Mouse (Mus musculus) hindbrain, embryonic 10.5 days (tissue): ENCODE measurements around the gene Frmd5. TPM values are rescaled to one million over a fixed set of nuclear protein-coding genes. Genes with fewer than 3 reads are reported as not detected.
"Not testable (repeated sequence)": the region's sequence is repeated elsewhere in the genome, so short reads cannot be mapped to it uniquely, and the experiment has no call there.

Experiments
- DNase-seq: peaks from one replicate; pipeline ENCODE4 v3.0.0-alpha.2; 2017; ENCODE audit warnings: low spot score
- H3K27ac ChIP-seq: fragments of 300-500 bp; sonication (generic); 2 replicates; pipeline ENCODE4 v1.5.1; 2016; ENCODE audit warnings: mild to moderate bottlenecking, moderate library complexity
- H3K27me3 ChIP-seq: fragments of 300-500 bp; sonication (generic); 2 replicates; pipeline ENCODE4 v1.6.1; 2016; ENCODE audit warnings: mild to moderate bottlenecking; ENCODE audit not compliant: poor library complexity, insufficient read depth, severe bottlenecking
- H3K36me3 ChIP-seq: fragments of 300-500 bp; sonication (generic); 2 replicates; pipeline ENCODE4 v1.6.1; 2016; ENCODE audit warnings: mild to moderate bottlenecking, moderate library complexity
- H3K4me1 ChIP-seq: fragments of 300-500 bp; sonication (generic); replicated peaks from 2 replicates; pipeline ENCODE4 v1.6.1; 2016; ENCODE audit warnings: mild to moderate bottlenecking
- H3K4me3 ChIP-seq: fragments of 300-500 bp; sonication (generic); 2 replicates; pipeline ENCODE4 v1.5.1; 2016; ENCODE audit warnings: mild to moderate bottlenecking, moderate library complexity
- H3K9me3 ChIP-seq: fragments of 300-500 bp; sonication (generic); 2 replicates; pipeline ENCODE4 v1.6.1; 2016; ENCODE audit warnings: mild to moderate bottlenecking, moderate library complexity
- WGBS: fragments of 180-500 bp; shearing (Covaris S2); methylation state at CpG from one replicate; pipeline ENCODE4 v1.1.7; 2016; 5-methylcytosine and 5-hydroxymethylcytosine counted together
- polyA plus RNA-seq: library from polyadenylated mRNA; unstranded; fragments of >200 nt; fragmentation: Nextera tagmentation; extraction: Ambion mirVana; gene quantifications from 2 replicates; pipeline ENCODE4 v1.2.1, GENCODE M21; 2016

The Frmd5 gene
- polyA plus RNA-seq, 1 experiment from 2014 or later, result 15.3 TPM

DNA sequence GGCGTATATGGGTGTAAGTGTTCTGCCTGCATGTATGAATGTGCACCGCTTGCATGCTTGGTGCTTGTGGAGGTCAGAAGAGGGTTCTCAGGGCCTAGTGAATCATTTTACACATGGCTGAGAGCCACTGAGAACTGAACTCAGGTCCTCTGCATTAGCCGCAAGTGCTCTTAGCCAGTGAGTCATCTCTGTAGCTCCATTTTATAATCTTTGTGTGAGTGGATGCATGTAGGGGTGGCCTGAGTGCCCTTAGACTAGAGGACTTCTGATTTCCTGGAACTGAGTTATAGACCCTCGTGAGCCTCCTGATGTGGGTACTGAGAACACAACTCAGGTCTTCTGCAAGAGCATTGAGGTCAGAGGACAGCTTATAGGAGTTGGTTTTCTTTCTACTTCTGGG, 292.7 kb downstream of the Frmd5 start:
- Histone ChIP-seq H3K27ac (no peak overlapping the region), H3K9me3 (no peaks in the 10 kb centered on the region), H3K4me1 (peaks cover 6% of the 10 kb centered on the region), H3K4me3 (no peak overlapping the region), H3K27me3 (no peaks in the 10 kb centered on the region), H3K36me3 (peaks cover 90% of the 10 kb centered on the region)
- no peak for DNase-seq
- 93% methylated on average over 4 of the region's 4 CpGs for WGBS

DNA sequence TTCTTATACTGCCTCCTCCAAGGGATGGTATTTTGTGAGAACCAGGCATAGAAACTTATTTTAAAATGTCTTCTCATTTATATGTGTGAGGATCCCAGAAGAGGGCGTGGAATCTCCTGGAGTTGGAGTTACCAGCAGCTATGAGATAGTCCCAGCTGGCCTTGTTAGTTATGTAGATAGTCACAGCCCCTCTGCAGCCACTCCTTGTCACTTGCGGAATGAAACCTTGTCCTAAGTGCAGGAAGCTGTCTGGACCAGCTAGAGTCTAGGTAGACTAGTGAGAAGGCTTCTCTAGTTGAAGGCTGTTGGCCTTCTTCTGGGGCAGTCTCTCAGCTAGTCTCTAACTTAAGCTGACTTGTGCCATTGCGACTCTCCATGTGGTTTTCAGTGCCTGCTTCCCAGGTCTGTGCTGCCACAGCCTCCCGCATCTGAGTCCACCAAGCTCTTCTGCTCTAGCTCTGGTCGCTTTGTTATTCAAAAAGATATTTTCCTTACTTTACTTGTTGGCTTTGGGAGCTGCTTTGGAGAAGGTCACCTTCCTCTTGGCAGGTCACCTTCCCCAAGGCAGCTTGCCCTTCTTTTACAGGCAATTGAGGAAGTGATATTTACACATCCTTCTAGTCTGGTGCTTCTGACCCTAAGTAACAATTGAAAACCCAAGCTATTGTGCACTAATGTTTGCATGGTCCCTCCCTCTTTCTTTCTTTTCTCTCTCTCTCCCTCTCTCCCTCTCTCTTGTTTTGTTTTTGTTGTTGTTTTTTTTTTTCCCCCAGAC, 293.7 kb downstream of the Frmd5 start:
- H3K36me3 ChIP-seq, result peaks cover 89% of the 10 kb centered on the region
- H3K27me3 ChIP-seq, DNase-seq, H3K4me3 ChIP-seq, H3K9me3 ChIP-seq, H3K27ac ChIP-seq: not testable (repeated sequence)
- H3K4me1 ChIP-seq, result peaks cover 11% of the 10 kb centered on the region
- 92% methylated on average over 5 of the region's 5 CpGs for WGBS

GRCm38 (mm10) chr2:121511401-121511800, 295.5 kb downstream of the Frmd5 start:
- H3K4me3 ChIP-seq, result no peak overlapping the region
- peaks cover 72% of the 10 kb centered on the region for H3K36me3 ChIP-seq
- no peak overlapping the region for H3K27ac ChIP-seq
- peaks cover 20% of the 10 kb centered on the region for H3K4me1 ChIP-seq
- no peaks in the 10 kb centered on the region for H3K27me3 ChIP-seq
- no peaks in the 10 kb centered on the region for H3K9me3 ChIP-seq
- DNase-seq, result no peak
- WGBS, result 94% methylated on average over 8 of the region's 8 CpGs

DNA sequence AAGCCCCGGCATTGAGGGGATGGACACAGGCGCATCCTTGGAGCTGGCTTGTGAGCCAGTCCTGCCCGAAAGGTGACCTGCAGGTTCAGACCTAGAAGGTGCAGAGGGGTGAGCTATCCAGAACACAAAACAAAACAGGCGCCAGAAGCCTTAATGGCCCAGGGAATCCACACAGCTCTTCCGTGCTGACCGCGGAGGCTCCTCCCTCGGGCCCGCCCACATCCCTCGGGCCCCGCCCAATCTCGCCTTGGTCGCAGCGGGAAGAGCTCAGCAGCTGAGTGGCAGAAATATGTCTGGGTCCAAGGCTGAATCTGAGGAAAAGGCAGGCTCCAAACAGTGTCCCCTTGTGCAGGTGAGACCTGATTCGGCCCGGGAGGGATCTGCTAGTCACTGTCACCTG, 297.3 kb downstream of the Frmd5 start:
- no peaks in the 10 kb centered on the region for H3K9me3 ChIP-seq
- H3K4me3 ChIP-seq, result peak overlapping the region; percentile 45
- H3K27ac ChIP-seq, result 0 out of 2 replicates have a peak overlapping the region, but pooled peaks have one; percentile 47
- H3K27me3 ChIP-seq, result no peaks in the 10 kb centered on the region
- peak; percentile 58 for DNase-seq
- 20% methylated on average over 16 of the region's 16 CpGs for WGBS
- H3K4me1 ChIP-seq, result peaks cover 20% of the 10 kb centered on the region
- H3K36me3 ChIP-seq, result peaks cover 61% of the 10 kb centered on the region

GRCm38 (mm10) chr2:121507951-121508330, 298.9 kb downstream of the Frmd5 start:
- WGBS, result 86% methylated on average over 2 of the region's 2 CpGs
- H3K4me1 ChIP-seq, result peaks cover 20% of the 10 kb centered on the region
- peak overlapping the region; percentile 62 for H3K4me3 ChIP-seq
- peaks cover 57% of the 10 kb centered on the region for H3K36me3 ChIP-seq
- no peak for DNase-seq
- H3K9me3 ChIP-seq, result no peaks in the 10 kb centered on the region
- H3K27ac ChIP-seq, result peak overlapping the region; percentile 81; the same call in 1 of the 2 replicates
- no peaks in the 10 kb centered on the region for H3K27me3 ChIP-seq

GRCm38 (mm10) chr2:121507173-121507950, 299.5 kb downstream of the Frmd5 start:
- Histone ChIP-seq H3K27me3 (no peaks in the 10 kb centered on the region), H3K36me3 (peaks cover 53% of the 10 kb centered on the region), H3K27ac (peak overlapping the region; percentile 81), H3K9me3 (no peaks in the 10 kb centered on the region), H3K4me3 (peak overlapping the region; percentile 62), H3K4me1 (peaks cover 20% of the 10 kb centered on the region)
- DNase-seq, result no peak
- WGBS, result 38% methylated on average over 12 of the region's 12 CpGs

DNA sequence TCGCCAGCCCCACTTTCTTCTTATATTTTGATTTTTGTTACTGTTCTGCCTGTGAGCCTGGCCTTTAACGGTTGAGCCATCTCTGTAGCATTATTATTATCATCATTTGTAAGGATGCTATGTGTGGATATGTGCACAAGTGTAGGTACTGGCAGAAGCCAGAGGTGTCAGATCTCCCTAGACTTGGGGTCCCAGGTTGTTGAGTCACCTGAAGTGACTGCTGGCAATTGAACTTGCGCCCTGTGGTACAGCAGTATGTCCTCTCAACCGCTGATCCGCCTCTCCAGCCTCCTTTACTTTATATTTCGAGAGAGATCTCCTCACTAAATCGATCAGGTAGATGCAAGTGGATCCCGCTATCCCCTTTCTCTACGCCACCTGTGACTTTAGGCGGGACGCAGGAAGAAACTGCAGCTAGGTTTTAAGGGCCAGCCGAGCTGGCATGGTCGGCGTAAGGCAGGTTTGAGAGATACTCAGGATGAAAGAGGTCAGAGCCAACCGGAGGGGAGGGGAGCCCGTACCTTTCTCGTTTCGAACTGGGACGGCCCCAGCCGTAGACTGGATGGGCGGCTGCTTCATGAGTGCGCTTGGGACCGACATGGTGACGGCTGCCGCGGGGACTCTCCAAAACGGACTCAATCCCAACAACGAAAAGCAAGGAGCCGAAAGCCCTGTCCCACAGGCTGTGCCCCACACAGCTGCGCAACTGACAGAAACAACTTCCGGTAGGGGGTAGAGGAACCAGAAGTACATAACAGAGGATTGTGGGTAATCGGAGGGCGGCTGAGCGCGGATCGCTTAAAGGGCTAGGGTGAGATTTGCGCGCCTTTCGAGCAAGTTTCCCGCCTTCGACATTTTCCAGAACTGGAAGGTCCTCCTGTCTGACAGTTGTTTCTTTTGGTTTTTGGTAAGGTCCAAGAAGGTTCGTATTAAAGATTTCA, 300.7 kb downstream of the Frmd5 start, which contains the start of the genes Mfap1a and Wdr76:
Gene Mfap1a, minus strand, starts transcription at position 724 of the 941 bp plus-strand sequence.
Gene Wdr76, plus strand, starts transcription at position 782 of the 941 bp plus-strand sequence.
- Histone ChIP-seq H3K27ac (peak within 1 kb of the TSS; percentile 81), H3K4me3 (peak within 1 kb of the TSS; percentile 62), H3K4me1 (peaks cover 20% of the 10 kb centered on the region), H3K36me3 (peaks cover 43% of the 10 kb centered on the region)
- H3K27me3 ChIP-seq, H3K9me3 ChIP-seq: not testable (repeated sequence)
- peak; percentile 86 for DNase-seq
- 4% methylated on average over 42 of the region's 42 CpGs for WGBS

DNA sequence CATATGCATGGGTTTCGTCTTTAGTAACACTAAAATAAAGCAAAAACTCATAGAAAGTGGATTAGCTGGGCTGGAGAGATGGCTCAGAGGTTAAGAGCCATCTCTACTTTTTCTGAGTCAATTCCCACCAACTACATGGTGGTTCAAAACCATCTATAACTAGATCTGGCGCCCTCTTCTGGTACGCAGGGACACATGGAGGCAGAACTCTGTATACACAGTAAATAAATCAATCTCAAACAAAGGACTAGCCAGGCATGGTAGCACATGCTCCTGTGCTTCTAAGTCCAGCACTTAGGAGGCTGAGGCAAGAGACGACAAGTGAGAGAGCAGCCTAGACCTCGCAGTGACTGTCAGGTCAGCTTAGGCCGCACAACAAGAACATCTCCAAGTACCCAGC, 305.3 kb downstream of the Frmd5 start:
- not testable (repeated sequence) for H3K27me3 ChIP-seq, DNase-seq, H3K27ac ChIP-seq, H3K9me3 ChIP-seq, H3K4me1 ChIP-seq, H3K4me3 ChIP-seq
- peaks cover 20% of the 10 kb centered on the region for H3K36me3 ChIP-seq
- 70% methylated on average over 4 of the region's 6 CpGs for WGBS

Other genes starting within 250 kb of the Frmd5 start
- gene Casc4, start 59.9 kb upstream of the Frmd5 start, polyA plus RNA-seq, result 15.4 and 16.0 TPM in 2 replicates
- gene Ctdspl2, start 148.9 kb upstream of the Frmd5 start, polyA plus RNA-seq, result 41.9 and 53.4 TPM in 2 replicates
- 0.35 and 0.46 TPM in 2 replicates for gene Mageb3, start 149.0 kb upstream of the Frmd5 start, polyA plus RNA-seq
- gene Eif3j1, start 221.5 kb upstream of the Frmd5 start, polyA plus RNA-seq, result 9.8 and 12.3 TPM in 2 replicates